21 mouse cellular contexts compared by ENCODE assay signal in the genomic region with DNA sequence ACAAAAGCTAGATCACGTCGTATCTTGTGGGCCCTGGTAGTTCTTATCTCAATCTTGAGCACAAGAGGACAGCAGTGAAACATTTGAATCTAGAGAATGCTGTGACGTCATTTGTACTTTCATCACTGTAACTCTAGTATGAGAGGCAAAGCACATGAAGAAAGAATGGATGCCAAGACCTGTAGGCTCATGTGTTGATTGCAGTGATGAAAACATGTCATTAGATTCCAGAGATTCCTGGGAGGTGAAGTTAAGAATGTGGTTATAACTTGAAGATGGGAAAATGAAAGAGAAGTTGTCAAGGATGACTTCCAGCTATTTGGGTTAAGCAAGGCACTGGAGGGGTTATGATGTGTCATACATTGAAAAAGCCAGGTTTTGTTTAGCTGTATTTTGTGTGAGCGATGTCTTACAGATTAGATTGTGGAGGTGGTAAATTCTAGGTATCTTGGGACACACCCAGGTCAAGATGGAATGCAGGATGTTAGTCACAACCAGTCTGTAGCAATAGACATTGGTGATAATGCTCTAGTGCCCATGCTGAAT.
DNase-seq lines count a peak whose midpoint lies in the region; ATAC-seq and TF ChIP-seq lines count a peak whose summit lies in the region.
"Had no signal": no experiment of that assay in that cellular context is flagged by ENCODE, and none has a peak within 500 bp of the region (broad histone marks: within the 10 kb centered on the region; RNA-seq: fewer than 3 reads in every experiment).

No protein-coding gene starts in this region.

- no peaks in the 10 kb centered on the region for H3K4me1 ChIP-seq in cerebellum, adult 2 months (ENCODE audit: control insufficient read depth, insufficient read depth, low read length)
- no peaks in the 10 kb centered on the region for H3K4me1 ChIP-seq in midbrain, embryonic 11.5 days (ENCODE audit: control insufficient read depth, insufficient read depth, low read length)
- H3K4me1 ChIP-seq: embryonic facial prominence, embryonic 13.5 days; embryonic facial prominence, embryonic 15.5 days; forebrain, embryonic 13.5 days; forebrain, embryonic 15.5 days had no signal

- WGBS in cerebellum, adult 2 months = 85% methylated on average over 4 of the region's 4 CpGs
- 92% methylated on average over 4 of the region's 4 CpGs for WGBS in midbrain, embryonic 11.5 days

- no peak overlapping the region for H3K4me3 ChIP-seq in cerebellum, adult 2 months (replicated peaks; ENCODE audit: insufficient read depth, low read depth, low read length)
- H3K4me3 ChIP-seq in midbrain, embryonic 11.5 days (ENCODE audit: low read depth, low read length) = no peak overlapping the region
- H3K4me3 ChIP-seq: embryonic facial prominence, embryonic 13.5 days; embryonic facial prominence, embryonic 15.5 days; erythroblast, embryonic 14.5 days; forebrain, embryonic 13.5 days; forebrain, embryonic 15.5 days had no signal

- H3K36me3 ChIP-seq in midbrain, embryonic 11.5 days (ENCODE audit: control insufficient read depth, insufficient read depth, low read length) = no peaks in the 10 kb centered on the region
- H3K36me3 ChIP-seq: embryonic facial prominence, embryonic 13.5 days; embryonic facial prominence, embryonic 15.5 days; forebrain, embryonic 15.5 days had no signal

- no peak for TF ChIP-seq POLR2A in cerebellum, adult 2 months (IDR thresholded peaks at IDR 0.05; ENCODE audit: borderline replicate concordance, insufficient read depth, low read length)

- ATAC-seq in activated CD4-positive, CD25-positive, alpha-beta regulatory T cell, adult 4 months = no peak
- no peak for ATAC-seq in midbrain, embryonic 11.5 days (ENCODE audit: low FRiP score)
- ATAC-seq: forebrain, embryonic 13.5 days; forebrain, embryonic 15.5 days; forebrain, postnatal 0 days had no signal

- H3K27me3 ChIP-seq in cerebellum, adult 2 months (ENCODE audit: control insufficient read depth, insufficient read depth, low read length) = no peaks in the 10 kb centered on the region
- no peaks in the 10 kb centered on the region; the same call in 1 of the 2 replicates for H3K27me3 ChIP-seq in midbrain, embryonic 11.5 days (ENCODE audit: control insufficient read depth, insufficient read depth, low read length)
- H3K27me3 ChIP-seq: embryonic facial prominence, embryonic 13.5 days; embryonic facial prominence, embryonic 15.5 days; forebrain, embryonic 15.5 days had no signal

- DNase-seq in 3T3-L1 (ENCODE audit: low read depth, low spot score) (peak; percentile 77), NIH3T3 (ENCODE audit: low read depth) (peak; percentile 51)
- peak; percentile 13 for DNase-seq in fibroblast of lung, adult 2 months (ENCODE audit: low read depth)
- no peak for DNase-seq in cerebellum, adult 2 months
- no peak for DNase-seq in midbrain, embryonic 11.5 days (ENCODE audit: low spot score, missing footprints)
- DNase-seq: adrenal gland, adult 2 months; adrenal gland, postnatal 10 days; adrenal gland, postnatal 25 days; cerebellum, adult 11 months; cerebellum, adult 18-20 months; cerebellum, adult 9-10 months; cerebellum, postnatal 10 days; cerebellum, postnatal 36 days; embryo, embryonic 11 days; forebrain, postnatal 0 days had no signal

- no peak overlapping the region for H3K9ac ChIP-seq in midbrain, embryonic 11.5 days (ENCODE audit: low read length)
- H3K9ac ChIP-seq: embryonic facial prominence, embryonic 13.5 days; embryonic facial prominence, embryonic 15.5 days; forebrain, embryonic 13.5 days; forebrain, embryonic 15.5 days; forebrain, postnatal 0 days had no signal

- H3K9me3 ChIP-seq in midbrain, embryonic 11.5 days (ENCODE audit: control insufficient read depth, low read length) = no peaks in the 10 kb centered on the region
- H3K9me3 ChIP-seq: embryonic facial prominence, embryonic 13.5 days; embryonic facial prominence, embryonic 15.5 days; forebrain, embryonic 13.5 days; forebrain, embryonic 15.5 days had no signal

- H3K27ac ChIP-seq in cerebellum, adult 2 months (ENCODE audit: insufficient read depth, low read length) = no peak overlapping the region
- H3K27ac ChIP-seq in midbrain, embryonic 11.5 days (ENCODE audit: low read depth, low read length) = no peak overlapping the region
- H3K27ac ChIP-seq: embryonic facial prominence, embryonic 13.5 days; embryonic facial prominence, embryonic 15.5 days; forebrain, embryonic 13.5 days; forebrain, embryonic 15.5 days had no signal

- TF ChIP-seq CTCF in cerebellum, adult 2 months (IDR thresholded peaks at IDR 0.05; ENCODE audit: borderline replicate concordance, insufficient read depth, low read depth, low read length) = no peak

- H3K4me2 ChIP-seq in midbrain, embryonic 11.5 days = no peak overlapping the region
- H3K4me2 ChIP-seq: embryonic facial prominence, embryonic 13.5 days; embryonic facial prominence, embryonic 15.5 days; forebrain, embryonic 13.5 days; forebrain, embryonic 15.5 days had no signal

Comparison
In these comparisons a context has a peak if more than half of its experiments do, and no peak if none do; other contexts are left out.
1. DNase-seq: peak in 3T3-L1 (single experiment), NIH3T3 (single experiment) and fibroblast of lung, adult 2 months (single experiment); none in cerebellum, adult 2 months (0 of 2) and midbrain, embryonic 11.5 days (single experiment).